Mouse (Mus musculus) myocyte (in vitro differentiated cells): Measurements from ENCODE around the gene Tanc2. TPM values are rescaled to one million over a fixed set of nuclear protein-coding genes. Genes with fewer than 3 reads are reported as not detected.

Experiments
- H3K27me3 ChIP-seq: one replicate; pipeline ENCODE4 v1.6.1; 2011; ENCODE audit not compliant: control insufficient read depth, insufficient read depth, insufficient read length
- H3K36me3 ChIP-seq: one replicate; pipeline ENCODE4 v1.6.1; 2011; ENCODE audit not compliant: control insufficient read depth, insufficient read depth
- H3K4me2 ChIP-seq: one replicate; pipeline ENCODE4 v1.6.1; 2011; ENCODE audit warnings: low read depth, control low read depth
- H3K4me3 ChIP-seq: one replicate; pipeline ENCODE4 v1.5.1; 2011; ENCODE audit warnings: mild to moderate bottlenecking, control low read depth, moderate library complexity
- H3K79me2 ChIP-seq: one replicate; pipeline ENCODE4 v1.6.1; 2011; ENCODE audit not compliant: control insufficient read depth, insufficient read depth
- H3ac ChIP-seq: one replicate; pipeline ENCODE4 v1.6.1; 2011; ENCODE audit not compliant: control insufficient read depth, insufficient read length
- CEBPB ChIP-seq: IDR thresholded peaks from 2 replicates; pipeline ENCODE4 v1.6.1; 2011; ENCODE audit warnings: mild to moderate bottlenecking, moderate library complexity; ENCODE audit not compliant: poor library complexity, insufficient read depth, severe bottlenecking
- E2F4 ChIP-seq: IDR thresholded peaks from one replicate; pipeline ENCODE4 v1.6.1; 2011; ENCODE audit warnings: mild to moderate bottlenecking, control low read depth, moderate library complexity; ENCODE audit not compliant: insufficient read depth
- MAX ChIP-seq: IDR thresholded peaks from one replicate; pipeline ENCODE4 v1.6.1; 2011; ENCODE audit warnings: low read depth, mild to moderate bottlenecking, control low read depth
- MYOD1 ChIP-seq, 3 experiments: IDR thresholded peaks; one replicate each; pipeline ENCODE4 v1.6.1; 2011; ENCODE audit warnings: control low read depth in 2 of 3, low read depth in 2 of 3, mild to moderate bottlenecking in 2 of 3, moderate library complexity in 1 of 3; ENCODE audit not compliant: insufficient read length in 2 of 3, control insufficient read depth in 1 of 3
- MYOG ChIP-seq, 3 experiments: IDR thresholded peaks; one replicate each; pipeline ENCODE4 v1.6.1; 2011; ENCODE audit warnings: control low read depth in 2 of 3, low read depth in 2 of 3, mild to moderate bottlenecking in 2 of 3; ENCODE audit not compliant: insufficient read length in 2 of 3, control insufficient read depth in 1 of 3, insufficient read depth in 1 of 3
- POLR2A ChIP-seq: IDR thresholded peaks from one replicate; pipeline ENCODE4 v1.6.1; 2011; ENCODE audit warnings: low read depth, mild to moderate bottlenecking, control low read depth, moderate library complexity; ENCODE audit not compliant: insufficient read length
- POLR2AphosphoS2 ChIP-seq: IDR thresholded peaks from one replicate; pipeline ENCODE4 v1.6.1; 2011; ENCODE audit warnings: low read depth, control low read depth; ENCODE audit not compliant: insufficient read length
- REST ChIP-seq: IDR thresholded peaks from one replicate; pipeline ENCODE4 v1.6.1; 2011; ENCODE audit warnings: mild to moderate bottlenecking, control low read depth, moderate library complexity; ENCODE audit not compliant: insufficient read depth, insufficient read length
- SRF ChIP-seq: IDR thresholded peaks from one replicate; pipeline ENCODE4 v1.6.1; 2011; ENCODE audit warnings: low read depth; ENCODE audit not compliant: control insufficient read depth, insufficient read length
- TCF12 ChIP-seq: IDR thresholded peaks from one replicate; pipeline ENCODE4 v1.6.1; 2011; ENCODE audit warnings: mild to moderate bottlenecking, control low read depth; ENCODE audit not compliant: poor library complexity, insufficient read depth, severe bottlenecking
- TCF3 ChIP-seq: IDR thresholded peaks from one replicate; pipeline ENCODE4 v1.6.1; 2011; ENCODE audit warnings: low read depth, control low read depth; ENCODE audit not compliant: insufficient read length
- USF1 ChIP-seq: IDR thresholded peaks from one replicate; pipeline ENCODE4 v1.6.1; 2011; ENCODE audit warnings: low read depth, mild to moderate bottlenecking, control low read depth, moderate library complexity
- polyA plus RNA-seq: library from polyadenylated mRNA; unstranded; fragments of >200 nt; fragmentation: generic; extraction: Trizol; gene quantifications from one replicate; pipeline ENCODE4 v1.2.1, GENCODE M21; 2012; ENCODE audit warnings: missing spikeins

Gene Tanc2
- polyA plus RNA-seq, 1 experiment: 8.0 TPM

DNA sequence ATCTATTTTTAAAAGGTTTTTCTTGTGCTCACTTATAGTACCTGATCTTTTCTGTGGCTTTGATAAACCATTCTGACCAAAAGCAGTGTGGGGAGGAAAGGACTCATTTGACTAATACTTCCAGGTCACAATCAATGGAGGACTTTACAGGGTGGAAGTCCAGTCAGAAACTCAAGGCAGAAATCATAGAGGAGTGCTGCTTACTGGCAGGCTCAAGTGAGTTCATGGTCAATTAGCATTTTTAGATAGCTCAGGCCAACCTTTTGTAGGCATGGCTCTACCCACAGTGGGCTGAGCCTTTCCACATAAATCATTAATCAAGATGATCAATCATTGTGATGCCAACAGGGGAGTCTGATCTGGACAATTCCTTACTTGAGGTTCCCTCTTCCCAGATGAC is 12.4 kb downstream of the Tanc2 start:
- Histone ChIP-seq H3ac (no peak overlapping the region), H3K27me3 (no peaks in the 10 kb centered on the region), H3K36me3 (no peaks in the 10 kb centered on the region), H3K79me2 (peaks cover 58% of the 10 kb centered on the region), H3K4me2 (no peak overlapping the region), H3K4me3 (no peak overlapping the region)
- no peak for TF ChIP-seq USF1
- no peak for TF ChIP-seq POLR2A
- no peak for TF ChIP-seq MAX
- TF ChIP-seq MYOD1 (IDR thresholded peaks at IDR 0.05; ENCODE audit: control insufficient read depth in 1 of 3, insufficient read length in 2 of 3, low read depth in 2 of 3): no peak
- TF ChIP-seq TCF3: no peak
- TF ChIP-seq CEBPB: no peak
- TF ChIP-seq SRF: no peak
- TF ChIP-seq MYOG (IDR thresholded peaks at IDR 0.05; ENCODE audit: control insufficient read depth in 1 of 3, insufficient read depth in 1 of 3, insufficient read length in 2 of 3, low read depth in 2 of 3): no peak
- TF ChIP-seq POLR2AphosphoS2: no peak
- TF ChIP-seq E2F4: no peak

DNA sequence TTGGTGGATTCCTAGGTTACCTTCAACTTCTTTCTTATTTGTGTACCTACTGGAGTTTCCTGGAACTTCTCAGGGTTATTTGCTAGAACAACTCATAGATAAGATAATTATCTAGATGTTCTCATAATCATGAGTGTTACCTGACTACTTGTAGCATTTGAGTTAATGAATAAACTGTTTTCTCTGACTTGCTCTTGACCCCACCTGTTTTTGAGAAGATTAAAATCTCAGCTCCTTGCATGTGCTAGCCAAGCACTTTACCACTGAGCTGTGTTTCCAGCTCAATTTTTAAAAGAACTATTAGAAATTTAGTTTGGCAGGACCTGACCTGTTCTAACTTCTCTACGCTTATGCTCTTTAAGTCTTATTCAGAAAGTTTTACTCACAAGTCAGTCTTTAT is 36.4 kb downstream of the Tanc2 start:
- Histone ChIP-seq H3K36me3 (no peaks in the 10 kb centered on the region), H3K4me2 (no peak overlapping the region), H3ac (no peak overlapping the region), H3K79me2 (peaks cover 21% of the 10 kb centered on the region), H3K4me3 (no peak overlapping the region), H3K27me3 (no peaks in the 10 kb centered on the region)
- TF ChIP-seq CEBPB (no peak), POLR2AphosphoS2 (no peak), SRF (no peak), USF1 (no peak), POLR2A (no peak), MAX (no peak), MYOG (IDR thresholded peaks at IDR 0.05; ENCODE audit: control insufficient read depth in 1 of 3, insufficient read depth in 1 of 3, insufficient read length in 2 of 3, low read depth in 2 of 3) (no peak), TCF3 (no peak)

DNA sequence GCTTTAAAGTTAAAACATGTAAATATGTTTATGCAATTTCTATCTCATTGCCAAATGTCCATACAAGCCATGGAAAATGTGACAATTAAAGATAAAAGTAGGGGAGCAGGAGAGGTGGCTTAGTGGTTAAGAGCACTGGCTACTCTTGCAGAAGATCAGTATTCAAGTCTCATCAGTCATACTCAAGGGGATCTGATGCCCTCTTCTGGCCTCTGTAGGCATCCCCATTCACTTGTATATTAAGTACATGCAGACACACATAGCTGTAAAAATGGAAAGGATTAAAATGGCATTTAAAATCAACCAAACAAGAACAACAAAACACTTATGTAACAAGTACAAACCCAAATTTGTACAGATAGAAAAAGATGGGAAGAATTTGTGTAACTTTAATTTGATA is 54.2 kb downstream of the Tanc2 start:
- Histone ChIP-seq H3K27me3 (no peaks in the 10 kb centered on the region), H3K4me3 (no peak overlapping the region), H3K79me2 (peaks cover 9% of the 10 kb centered on the region), H3K4me2 (no peak overlapping the region), H3K36me3 (no peaks in the 10 kb centered on the region), H3ac (no peak overlapping the region)
- TF ChIP-seq MYOG (IDR thresholded peaks at IDR 0.05; ENCODE audit: control insufficient read depth in 1 of 3, insufficient read depth in 1 of 3, insufficient read length in 2 of 3, low read depth in 2 of 3) (no peak), TCF12 (no peak), E2F4 (no peak), POLR2AphosphoS2 (no peak), MAX (no peak), SRF (no peak), MYOD1 (IDR thresholded peaks at IDR 0.05; ENCODE audit: control insufficient read depth in 1 of 3, insufficient read length in 2 of 3, low read depth in 2 of 3) (no peak), REST (no peak), TCF3 (no peak), CEBPB (no peak), USF1 (no peak), POLR2A (no peak)

DNA sequence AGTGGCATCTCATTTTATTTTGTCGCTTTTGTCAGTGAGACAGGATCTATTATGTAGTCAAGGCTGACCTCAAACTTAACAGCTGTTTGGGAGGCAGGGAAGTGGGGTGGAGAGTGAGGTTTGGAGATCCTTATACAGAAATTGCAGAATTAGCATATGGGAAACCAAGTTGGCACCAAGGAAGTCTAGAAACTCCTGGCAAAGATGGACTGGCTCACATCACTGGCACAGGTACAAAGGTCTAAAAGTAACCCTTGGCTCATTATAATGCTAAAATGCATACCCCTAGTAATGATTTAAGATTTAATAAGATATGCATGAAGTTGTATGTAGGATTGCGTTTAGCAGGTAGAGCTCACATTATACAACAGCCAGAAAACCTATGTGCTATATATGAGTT is 58.2 kb downstream of the Tanc2 start:
- peaks cover 26% of the 10 kb centered on the region for H3K79me2 ChIP-seq
- H3K4me3 ChIP-seq: no peak overlapping the region
- H3K36me3 ChIP-seq: no peaks in the 10 kb centered on the region
- no peaks in the 10 kb centered on the region for H3K27me3 ChIP-seq
- H3ac ChIP-seq: no peak overlapping the region
- TF ChIP-seq CEBPB (no peak), POLR2AphosphoS2 (no peak), REST (no peak), E2F4 (no peak), MYOG (IDR thresholded peaks at IDR 0.05; ENCODE audit: control insufficient read depth in 1 of 3, insufficient read depth in 1 of 3, insufficient read length in 2 of 3, low read depth in 2 of 3) (no peak), USF1 (no peak), TCF3 (no peak)
- H3K4me2 ChIP-seq: no peak overlapping the region

DNA sequence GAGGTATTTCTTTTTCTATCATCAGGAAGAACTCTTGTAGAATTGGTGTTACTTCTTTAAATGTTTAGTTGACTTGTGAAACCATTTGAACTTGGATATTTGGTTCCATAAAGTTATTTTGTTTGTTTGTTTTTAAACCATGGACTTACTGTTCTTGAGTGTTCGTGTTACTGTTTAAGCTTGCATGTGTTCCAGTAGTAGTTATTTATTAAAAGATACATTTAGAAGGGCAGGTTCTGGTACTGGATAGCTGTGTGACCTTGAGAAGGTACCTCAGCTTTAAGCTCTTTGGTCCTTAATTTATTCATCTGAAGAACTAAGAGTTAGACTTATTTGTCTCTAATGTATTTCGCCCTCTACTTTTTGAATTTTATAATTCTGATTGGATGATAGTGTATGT is 64.8 kb downstream of the Tanc2 start:
- TF ChIP-seq SRF: no peak
- TF ChIP-seq CEBPB: no peak
- TF ChIP-seq E2F4: no peak
- no peak for TF ChIP-seq POLR2A
- no peak for TF ChIP-seq MYOD1 (IDR thresholded peaks at IDR 0.05; ENCODE audit: control insufficient read depth in 1 of 3, insufficient read length in 2 of 3, low read depth in 2 of 3)
- no peak for TF ChIP-seq POLR2AphosphoS2
- no peak for TF ChIP-seq TCF12
- no peak for TF ChIP-seq REST
- TF ChIP-seq TCF3: no peak
- no peak for TF ChIP-seq MAX
- no peak for TF ChIP-seq MYOG (IDR thresholded peaks at IDR 0.05; ENCODE audit: control insufficient read depth in 1 of 3, insufficient read depth in 1 of 3, insufficient read length in 2 of 3, low read depth in 2 of 3)
- no peak overlapping the region for H3K4me2 ChIP-seq
- H3K4me3 ChIP-seq: no peak overlapping the region
- no peaks in the 10 kb centered on the region for H3K36me3 ChIP-seq
- no peak overlapping the region for H3ac ChIP-seq
- no peaks in the 10 kb centered on the region for H3K27me3 ChIP-seq
- peaks cover 32% of the 10 kb centered on the region for H3K79me2 ChIP-seq
